Mouse (Mus musculus): ENCODE results near the gene Rarb. TPM values are rescaled to one million over a fixed set of nuclear protein-coding genes. Genes with fewer than 3 reads are reported as not detected.

The Rarb gene
- polyA plus RNA-seq, 1 experiment = 0.49 TPM

GRCm38 (mm10) chr14:16547492-16548199 is 271.3 kb downstream of the Rarb start:
- Histone ChIP-seq H3K9me3 (replicated peaks; ENCODE audit: control insufficient read depth, insufficient read depth, low read length, poor library complexity, severe bottlenecking) (no peaks in the 10 kb centered on the region), H3K9ac (ENCODE audit: low read depth, poor library complexity, severe bottlenecking) (no peak overlapping the region), H3K27ac (ENCODE audit: insufficient read depth, low read length) (no peak overlapping the region), H3K4me1 (ENCODE audit: control insufficient read depth, insufficient read depth, low read length) (no peaks in the 10 kb centered on the region), H3K36me3 (ENCODE audit: control insufficient read depth, insufficient read depth, low read length, poor library complexity, severe bottlenecking) (no peaks in the 10 kb centered on the region), H3K4me3 (ENCODE audit: low read depth, low read length) (no peak overlapping the region), H3K27me3 (ENCODE audit: control insufficient read depth, insufficient read depth, low read length, poor library complexity, severe bottlenecking) (no peaks in the 10 kb centered on the region)
- TF ChIP-seq POLR2A (IDR thresholded peaks at IDR 0.05; ENCODE audit: insufficient read depth, low read length) (no peak), CTCF (IDR thresholded peaks at IDR 0.05; ENCODE audit: low read depth, low read length) (no peak), EP300 (IDR thresholded peaks at IDR 0.05; ENCODE audit: insufficient read depth, low read depth, low read length) (no peak)

- H3K27ac ChIP-seq (ENCODE audit: insufficient read depth, low read length) = no peak overlapping the region
- no peaks in the 10 kb centered on the region for H3K36me3 ChIP-seq (ENCODE audit: control insufficient read depth, insufficient read depth, low read length, poor library complexity, severe bottlenecking)
- TF ChIP-seq CTCF (IDR thresholded peaks at IDR 0.05; ENCODE audit: low read depth, low read length) = no peak
- TF ChIP-seq EP300 (IDR thresholded peaks at IDR 0.05; ENCODE audit: insufficient read depth, low read depth, low read length) = no peak
- no peak for TF ChIP-seq POLR2A (IDR thresholded peaks at IDR 0.05; ENCODE audit: insufficient read depth, low read length)
- H3K9ac ChIP-seq (ENCODE audit: low read depth, poor library complexity, severe bottlenecking) = no peak overlapping the region
- H3K4me1 ChIP-seq (ENCODE audit: control insufficient read depth, insufficient read depth, low read length) = no peaks in the 10 kb centered on the region
- no peaks in the 10 kb centered on the region for H3K27me3 ChIP-seq (ENCODE audit: control insufficient read depth, insufficient read depth, low read length, poor library complexity, severe bottlenecking)
- H3K9me3 ChIP-seq (replicated peaks; ENCODE audit: control insufficient read depth, insufficient read depth, low read length, poor library complexity, severe bottlenecking) = no peaks in the 10 kb centered on the region
- H3K4me3 ChIP-seq (ENCODE audit: low read depth, low read length) = no peak overlapping the region
These were observed 274.0 kb downstream of the Rarb start for GRCm38 (mm10) chr14:16544995-16545394.

DNA sequence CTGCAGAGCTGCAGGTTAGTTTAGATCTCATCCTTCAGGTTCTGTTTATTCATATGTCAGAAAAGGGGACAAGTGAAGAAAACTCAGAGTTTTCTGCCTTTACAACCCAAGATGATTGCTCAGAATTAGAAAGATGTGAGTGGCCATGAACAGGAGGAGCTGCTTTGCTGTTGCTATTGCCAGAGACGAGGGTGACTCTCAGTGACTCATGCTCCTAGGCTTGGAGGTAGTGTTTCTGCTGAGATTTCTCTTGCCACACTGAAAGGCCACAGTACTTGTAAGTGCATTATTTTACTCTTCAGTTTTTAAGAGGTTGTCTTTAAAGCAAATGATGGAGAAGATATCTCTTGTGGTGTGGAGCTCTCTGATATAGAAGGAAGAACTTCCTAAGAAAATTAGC is 277.3 kb downstream of the Rarb start:
- Histone ChIP-seq H3K4me3 (ENCODE audit: low read depth, low read length) (no peak overlapping the region), H3K9me3 (replicated peaks; ENCODE audit: control insufficient read depth, insufficient read depth, low read length, poor library complexity, severe bottlenecking) (no peaks in the 10 kb centered on the region), H3K36me3 (ENCODE audit: control insufficient read depth, insufficient read depth, low read length, poor library complexity, severe bottlenecking) (no peaks in the 10 kb centered on the region), H3K27me3 (ENCODE audit: control insufficient read depth, insufficient read depth, low read length, poor library complexity, severe bottlenecking) (no peaks in the 10 kb centered on the region), H3K9ac (ENCODE audit: low read depth, poor library complexity, severe bottlenecking) (no peak overlapping the region), H3K4me1 (ENCODE audit: control insufficient read depth, insufficient read depth, low read length) (no peaks in the 10 kb centered on the region), H3K27ac (ENCODE audit: insufficient read depth, low read length) (no peak overlapping the region)
- TF ChIP-seq EP300 (IDR thresholded peaks at IDR 0.05; ENCODE audit: insufficient read depth, low read depth, low read length) (no peak), CTCF (IDR thresholded peaks at IDR 0.05; ENCODE audit: low read depth, low read length) (no peak), POLR2A (IDR thresholded peaks at IDR 0.05; ENCODE audit: insufficient read depth, low read length) (no peak)

DNA sequence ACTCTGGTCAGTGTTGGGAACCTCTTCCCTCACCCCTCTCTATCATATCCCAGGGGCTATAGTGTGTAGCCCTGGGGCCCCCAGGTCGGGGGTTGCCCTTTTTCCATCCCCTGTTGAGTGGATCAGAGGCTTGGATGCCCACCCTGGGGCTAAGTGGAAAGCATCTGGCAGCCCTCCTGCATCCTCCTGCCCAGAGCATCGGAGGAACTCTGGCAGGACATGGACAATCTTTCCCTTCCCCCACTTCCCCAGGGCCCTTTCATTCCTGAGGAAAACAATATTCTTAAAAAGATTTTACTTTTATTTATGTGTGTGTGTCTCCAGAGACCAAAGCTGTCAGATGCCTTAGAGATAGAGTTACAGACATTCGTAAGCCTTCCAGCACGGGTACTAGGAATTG is 281.5 kb downstream of the Rarb start:
- no peak overlapping the region for H3K27ac ChIP-seq (ENCODE audit: insufficient read depth, low read length)
- TF ChIP-seq POLR2A (IDR thresholded peaks at IDR 0.05; ENCODE audit: insufficient read depth, low read length) = no peak
- H3K9me3 ChIP-seq (replicated peaks; ENCODE audit: control insufficient read depth, insufficient read depth, low read length, poor library complexity, severe bottlenecking) = no peaks in the 10 kb centered on the region
- no peaks in the 10 kb centered on the region for H3K36me3 ChIP-seq (ENCODE audit: control insufficient read depth, insufficient read depth, low read length, poor library complexity, severe bottlenecking)
- no peaks in the 10 kb centered on the region for H3K27me3 ChIP-seq (ENCODE audit: control insufficient read depth, insufficient read depth, low read length, poor library complexity, severe bottlenecking)
- no peaks in the 10 kb centered on the region for H3K4me1 ChIP-seq (ENCODE audit: control insufficient read depth, insufficient read depth, low read length)
- H3K4me3 ChIP-seq (ENCODE audit: low read depth, low read length) = no peak overlapping the region
- no peak overlapping the region for H3K9ac ChIP-seq (ENCODE audit: low read depth, poor library complexity, severe bottlenecking)

DNA sequence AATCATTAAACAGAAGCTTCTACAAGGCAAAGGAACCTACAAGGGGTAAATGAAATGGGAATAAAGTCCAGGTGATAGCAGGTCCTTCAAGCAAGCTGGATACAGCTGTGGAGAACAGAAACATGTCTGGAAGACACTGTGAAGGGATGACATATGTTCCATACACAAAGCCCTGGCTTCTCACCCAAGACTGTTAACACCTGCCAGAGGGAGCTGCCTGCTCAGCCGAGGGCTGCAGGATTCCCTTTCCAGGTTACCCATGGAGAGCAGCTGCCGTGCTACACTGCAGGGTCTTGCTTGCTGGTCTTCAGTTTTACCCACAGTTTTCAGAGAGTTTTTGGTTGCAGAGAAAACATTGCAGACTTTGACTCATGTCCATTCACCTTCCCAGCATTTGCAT is 290.3 kb downstream of the Rarb start:
- Histone ChIP-seq H3K9me3 (replicated peaks; ENCODE audit: control insufficient read depth, insufficient read depth, low read length, poor library complexity, severe bottlenecking) (no peaks in the 10 kb centered on the region), H3K4me1 (ENCODE audit: control insufficient read depth, insufficient read depth, low read length) (no peaks in the 10 kb centered on the region), H3K27me3 (ENCODE audit: control insufficient read depth, insufficient read depth, low read length, poor library complexity, severe bottlenecking) (no peaks in the 10 kb centered on the region), H3K36me3 (ENCODE audit: control insufficient read depth, insufficient read depth, low read length, poor library complexity, severe bottlenecking) (no peaks in the 10 kb centered on the region), H3K4me3 (ENCODE audit: low read depth, low read length) (no peak overlapping the region), H3K27ac (ENCODE audit: insufficient read depth, low read length) (no peak overlapping the region), H3K9ac (ENCODE audit: low read depth, poor library complexity, severe bottlenecking) (no peak overlapping the region)
- TF ChIP-seq EP300 (IDR thresholded peaks at IDR 0.05; ENCODE audit: insufficient read depth, low read depth, low read length) = no peak
- TF ChIP-seq POLR2A (IDR thresholded peaks at IDR 0.05; ENCODE audit: insufficient read depth, low read length) = no peak
- no peak for TF ChIP-seq CTCF (IDR thresholded peaks at IDR 0.05; ENCODE audit: low read depth, low read length)

DNA sequence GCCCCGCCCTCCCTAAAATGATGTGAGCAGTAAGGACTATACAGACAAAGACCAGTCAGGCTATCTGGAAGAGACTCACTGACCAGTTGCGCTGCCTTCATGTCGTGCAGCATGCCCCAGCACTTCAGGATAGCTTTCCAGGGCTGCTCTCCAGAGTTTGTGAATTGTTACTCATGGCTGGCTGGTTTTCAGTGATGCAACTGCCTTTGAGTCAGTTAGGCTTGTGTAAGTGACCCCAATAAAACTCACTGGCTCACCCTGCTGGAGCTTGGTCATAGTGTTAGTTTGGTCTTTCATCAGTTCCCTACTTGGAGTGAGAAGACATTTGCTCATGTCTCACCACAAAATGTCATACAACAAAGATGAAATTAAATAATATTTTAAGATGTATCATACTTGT is 292.8 kb downstream of the Rarb start:
- Histone ChIP-seq H3K9me3 (replicated peaks; ENCODE audit: control insufficient read depth, insufficient read depth, low read length, poor library complexity, severe bottlenecking) (no peaks in the 10 kb centered on the region), H3K27ac (ENCODE audit: insufficient read depth, low read length) (no peak overlapping the region), H3K36me3 (ENCODE audit: control insufficient read depth, insufficient read depth, low read length, poor library complexity, severe bottlenecking) (no peaks in the 10 kb centered on the region), H3K4me3 (ENCODE audit: low read depth, low read length) (no peak overlapping the region), H3K4me1 (ENCODE audit: control insufficient read depth, insufficient read depth, low read length) (no peaks in the 10 kb centered on the region), H3K9ac (ENCODE audit: low read depth, poor library complexity, severe bottlenecking) (no peak overlapping the region), H3K27me3 (ENCODE audit: control insufficient read depth, insufficient read depth, low read length, poor library complexity, severe bottlenecking) (no peaks in the 10 kb centered on the region)
- no peak for TF ChIP-seq CTCF (IDR thresholded peaks at IDR 0.05; ENCODE audit: low read depth, low read length)
- TF ChIP-seq EP300 (IDR thresholded peaks at IDR 0.05; ENCODE audit: insufficient read depth, low read depth, low read length) = no peak
- TF ChIP-seq POLR2A (IDR thresholded peaks at IDR 0.05; ENCODE audit: insufficient read depth, low read length) = no peak
